Mouse (Mus musculus): ENCODE data around the gene Gpr55.

DNA sequence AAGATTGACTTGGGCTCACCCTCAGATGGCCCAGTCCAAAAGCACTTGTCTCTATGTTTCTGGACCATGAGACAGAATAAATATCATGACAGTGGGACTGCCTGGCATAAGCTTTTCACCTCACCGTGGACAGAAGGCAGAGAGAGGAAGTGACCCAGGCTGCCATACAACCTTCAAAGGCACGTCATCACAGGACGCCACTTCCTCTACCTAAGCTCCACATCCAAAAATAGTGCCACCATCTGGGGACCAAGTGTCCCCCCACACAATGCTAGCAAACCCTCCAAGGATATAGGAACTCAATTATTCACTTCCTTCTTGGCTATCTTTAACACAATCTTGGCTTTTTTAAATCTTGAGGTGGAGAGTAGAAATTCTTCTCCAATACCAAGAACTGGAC lies 1.3 kb upstream of the Gpr55 start:
- TF ChIP-seq CTCF (IDR thresholded peaks at IDR 0.05; ENCODE audit: control insufficient read depth, insufficient read depth, low read length) (no peak), POLR2A (IDR thresholded peaks at IDR 0.05; ENCODE audit: borderline replicate concordance, control insufficient read depth, low read depth, low read length) (no peak)

All from bone marrow, adult 2 months (tissue).